Mouse (Mus musculus) lung, embryonic 16.5 days (tissue): ENCODE measurements at regions not wholly inside any gene's neighbourhood (a gene's known extent, or its start where the extent isn't known, plus 50 kb on each side); places are given as distances from the start of the nearest gene placed in this dataset.

Experiments used
- ATAC-seq: fragments of 200-750 bp; cut with Nextera tagmentation; 2 replicates; pipeline ENCODE4 v1.8.0; 2017; ENCODE audit warnings: low read depth, mild to moderate bottlenecking, moderate library complexity
- H3K27ac ChIP-seq: fragments of 300-500 bp; sonication (generic); 2 replicates; pipeline ENCODE4 v1.5.1; 2014; ENCODE audit warnings: mild to moderate bottlenecking, control low read depth, low read length
- H3K27me3 ChIP-seq: fragments of 300-500 bp; sonication (generic); 2 replicates; pipeline ENCODE4 v1.6.1; 2014; ENCODE audit warnings: low read depth, low read length, mixed read lengths; ENCODE audit not compliant: control insufficient read depth, insufficient read depth
- H3K36me3 ChIP-seq: fragments of 300-500 bp; sonication (generic); 2 replicates; pipeline ENCODE4 v1.6.1; 2014; ENCODE audit warnings: low read length; ENCODE audit not compliant: control insufficient read depth, insufficient read depth
- H3K4me1 ChIP-seq: fragments of 300-500 bp; sonication (generic); replicated peaks from 2 replicates; pipeline ENCODE4 v1.6.1; 2014; ENCODE audit warnings: low read length, mixed read lengths; ENCODE audit not compliant: control insufficient read depth, insufficient read depth
- H3K4me2 ChIP-seq: fragments of 300-500 bp; sonication (generic); 2 replicates; pipeline ENCODE4 v1.6.1; 2014; ENCODE audit warnings: low read depth, low read length, control low read depth
- H3K4me3 ChIP-seq: fragments of 300-500 bp; sonication (generic); 2 replicates; pipeline ENCODE4 v1.5.1; 2014; ENCODE audit warnings: mild to moderate bottlenecking, low read length, control low read depth
- H3K9ac ChIP-seq: fragments of 300-500 bp; sonication (generic); 2 replicates; pipeline ENCODE4 v1.6.1; 2014; ENCODE audit warnings: low read length, control low read depth
- H3K9me3 ChIP-seq: fragments of 300-500 bp; sonication (generic); 2 replicates; pipeline ENCODE4 v1.6.1; 2016; ENCODE audit warnings: low read length; ENCODE audit not compliant: control insufficient read depth
- WGBS: fragments of 180-500 bp; shearing (Covaris S2); extraction: QIAGEN DNeasy Blood & Tissue Kit; methylation state at CpG from one replicate; pipeline ENCODE4 v1.1.7; 2014; 5-methylcytosine and 5-hydroxymethylcytosine counted together

- no peak for ATAC-seq
- Histone ChIP-seq H3K9ac (no peak overlapping the region), H3K36me3 (no peaks in the 10 kb centered on the region), H3K4me2 (no peak overlapping the region), H3K27me3 (no peaks in the 10 kb centered on the region), H3K27ac (no peak overlapping the region), H3K9me3 (no peaks in the 10 kb centered on the region), H3K4me1 (0 out of 2 replicates have a peak, but pooled peaks cover 3% of the 10 kb centered on the region), H3K4me3 (no peak overlapping the region)
- 20% methylated on average over 6 of the region's 6 CpGs for WGBS
Observed at GRCm38 (mm10) chr6:84477072-84477471, 116.6 kb downstream of the Cyp26b1 start.

DNA sequence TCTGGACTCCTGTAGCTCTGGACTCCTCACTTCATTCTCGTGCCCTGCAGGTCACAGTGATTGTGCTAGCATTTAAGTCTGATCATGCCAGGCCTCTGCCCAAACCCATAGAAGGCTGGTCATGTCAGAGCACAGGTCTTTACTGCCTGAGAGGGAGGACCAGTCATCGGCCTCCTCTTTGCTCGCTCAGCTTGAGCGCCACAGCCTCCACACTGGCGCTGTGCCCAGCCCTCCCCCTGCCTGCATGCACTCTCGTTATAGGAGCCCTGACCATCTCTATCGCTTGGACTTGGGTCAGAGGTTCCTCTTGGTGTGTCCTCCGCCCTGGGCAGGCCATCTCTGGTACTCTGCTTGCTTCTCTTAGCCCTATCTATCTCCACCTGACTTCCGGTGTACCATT, 117.2 kb downstream of the Cyp26b1 start:
- Histone ChIP-seq H3K4me1 (0 out of 2 replicates have a peak, but pooled peaks cover 3% of the 10 kb centered on the region), H3K4me2 (no peak overlapping the region), H3K4me3 (no peak overlapping the region), H3K9me3 (no peaks in the 10 kb centered on the region), H3K9ac (no peak overlapping the region), H3K36me3 (no peaks in the 10 kb centered on the region), H3K27me3 (no peaks in the 10 kb centered on the region), H3K27ac (no peak overlapping the region)
- WGBS, result 36% methylated on average over 9 of the region's 9 CpGs
- peak; percentile 52; the same call in 1 of the 2 replicates for ATAC-seq

DNA sequence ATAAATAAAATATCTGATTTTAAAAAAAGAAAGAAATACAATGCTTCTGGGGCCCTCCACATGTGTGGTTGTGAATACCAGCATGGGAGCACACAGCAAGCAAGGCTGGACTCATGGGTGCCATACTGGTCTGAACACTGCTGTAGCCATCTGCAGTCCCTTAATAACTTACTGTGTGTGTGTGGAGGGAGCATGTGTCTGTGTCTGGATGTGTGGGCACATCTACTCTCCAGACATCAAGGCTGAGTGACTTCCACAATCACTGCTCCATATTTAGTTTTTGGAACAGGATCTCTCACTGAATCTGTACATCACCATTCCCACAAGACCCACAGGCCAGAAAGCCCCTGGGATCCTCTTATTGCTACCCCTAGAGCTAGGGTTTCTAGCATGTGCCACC, 118.9 kb downstream of the Cyp26b1 start:
- H3K9me3 ChIP-seq, result no peaks in the 10 kb centered on the region
- 0 out of 2 replicates have a peak, but pooled peaks cover 3% of the 10 kb centered on the region for H3K4me1 ChIP-seq
- H3K9ac ChIP-seq, result no peak overlapping the region
- no peaks in the 10 kb centered on the region for H3K36me3 ChIP-seq
- no peaks in the 10 kb centered on the region for H3K27me3 ChIP-seq
- no peak overlapping the region for H3K4me3 ChIP-seq
- no peak overlapping the region for H3K4me2 ChIP-seq
- no peak for ATAC-seq
- no peak overlapping the region for H3K27ac ChIP-seq

GRCm38 (mm10) chr6:84473171-84473570, 120.5 kb downstream of the Cyp26b1 start:
- WGBS, result 51% methylated on average over 3 of the region's 3 CpGs
- no peak overlapping the region for H3K4me3 ChIP-seq
- no peaks in the 10 kb centered on the region for H3K36me3 ChIP-seq
- no peak overlapping the region for H3K4me2 ChIP-seq
- no peak overlapping the region for H3K9ac ChIP-seq
- 0 out of 2 replicates have a peak, but pooled peaks cover 3% of the 10 kb centered on the region for H3K4me1 ChIP-seq
- ATAC-seq, result no peak
- no peaks in the 10 kb centered on the region for H3K27me3 ChIP-seq
- H3K27ac ChIP-seq, result no peak overlapping the region
- H3K9me3 ChIP-seq, result no peaks in the 10 kb centered on the region

GRCm38 (mm10) chr6:84472287-84472686, 121.4 kb downstream of the Cyp26b1 start:
- no peak overlapping the region for H3K9ac ChIP-seq
- ATAC-seq, result no peak
- no peak overlapping the region for H3K27ac ChIP-seq
- no peaks in the 10 kb centered on the region for H3K9me3 ChIP-seq
- WGBS, result 24% methylated on average over 3 of the region's 3 CpGs
- 0 out of 2 replicates have a peak, but pooled peaks cover 3% of the 10 kb centered on the region for H3K4me1 ChIP-seq
- no peaks in the 10 kb centered on the region for H3K36me3 ChIP-seq
- no peak overlapping the region for H3K4me2 ChIP-seq
- no peak overlapping the region for H3K4me3 ChIP-seq
- no peaks in the 10 kb centered on the region for H3K27me3 ChIP-seq

- 83% methylated on average over 3 of the region's 3 CpGs for WGBS
- H3K4me3 ChIP-seq, result no peak overlapping the region
Observed at GRCm38 (mm10) chr6:84467319-84467718, 126.4 kb downstream of the Cyp26b1 start.

GRCm38 (mm10) chr6:84466223-84466622, 127.5 kb downstream of the Cyp26b1 start:
- Histone ChIP-seq H3K27me3 (no peaks in the 10 kb centered on the region), H3K27ac (no peak overlapping the region), H3K36me3 (no peaks in the 10 kb centered on the region), H3K4me3 (no peak overlapping the region), H3K9ac (no peak overlapping the region), H3K4me2 (no peak overlapping the region), H3K4me1 (no peaks in the 10 kb centered on the region), H3K9me3 (no peaks in the 10 kb centered on the region)
- 69% methylated on average over 7 of the region's 7 CpGs for WGBS
- no peak for ATAC-seq

More at GRCm38 (mm10) chr6:84467319-84467718, 126.4 kb downstream of the Cyp26b1 start:
- H3K27ac ChIP-seq, result no peak overlapping the region
- H3K9me3 ChIP-seq, result no peaks in the 10 kb centered on the region
- H3K36me3 ChIP-seq, result no peaks in the 10 kb centered on the region
- H3K4me1 ChIP-seq, result no peaks in the 10 kb centered on the region
- no peaks in the 10 kb centered on the region for H3K27me3 ChIP-seq
- no peak overlapping the region for H3K4me2 ChIP-seq
- H3K9ac ChIP-seq, result no peak overlapping the region
- no peak for ATAC-seq

DNA sequence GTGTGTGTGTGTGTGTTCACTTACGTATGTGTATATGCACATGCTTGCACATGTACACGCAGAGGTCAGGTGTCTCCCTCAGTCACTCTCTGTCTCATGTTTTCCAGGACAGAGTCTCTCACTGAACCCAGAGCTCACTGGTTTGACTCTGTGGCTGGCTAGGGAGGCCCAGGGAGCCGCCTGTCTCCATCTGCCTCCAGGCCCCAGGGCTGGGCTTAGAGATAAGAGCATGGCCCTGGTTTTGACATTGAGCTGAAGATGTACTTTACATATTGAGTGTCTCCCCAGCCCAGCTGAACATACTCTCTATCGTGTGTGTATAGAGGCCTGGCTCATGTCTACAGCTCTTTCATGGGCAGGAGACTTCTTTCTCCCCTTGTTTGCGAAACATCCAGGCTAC, 128.1 kb downstream of the Cyp26b1 start:
- WGBS, result 75% methylated on average over 5 of the region's 5 CpGs
- H3K27ac ChIP-seq, result no peak overlapping the region
- ATAC-seq, result no peak

DNA sequence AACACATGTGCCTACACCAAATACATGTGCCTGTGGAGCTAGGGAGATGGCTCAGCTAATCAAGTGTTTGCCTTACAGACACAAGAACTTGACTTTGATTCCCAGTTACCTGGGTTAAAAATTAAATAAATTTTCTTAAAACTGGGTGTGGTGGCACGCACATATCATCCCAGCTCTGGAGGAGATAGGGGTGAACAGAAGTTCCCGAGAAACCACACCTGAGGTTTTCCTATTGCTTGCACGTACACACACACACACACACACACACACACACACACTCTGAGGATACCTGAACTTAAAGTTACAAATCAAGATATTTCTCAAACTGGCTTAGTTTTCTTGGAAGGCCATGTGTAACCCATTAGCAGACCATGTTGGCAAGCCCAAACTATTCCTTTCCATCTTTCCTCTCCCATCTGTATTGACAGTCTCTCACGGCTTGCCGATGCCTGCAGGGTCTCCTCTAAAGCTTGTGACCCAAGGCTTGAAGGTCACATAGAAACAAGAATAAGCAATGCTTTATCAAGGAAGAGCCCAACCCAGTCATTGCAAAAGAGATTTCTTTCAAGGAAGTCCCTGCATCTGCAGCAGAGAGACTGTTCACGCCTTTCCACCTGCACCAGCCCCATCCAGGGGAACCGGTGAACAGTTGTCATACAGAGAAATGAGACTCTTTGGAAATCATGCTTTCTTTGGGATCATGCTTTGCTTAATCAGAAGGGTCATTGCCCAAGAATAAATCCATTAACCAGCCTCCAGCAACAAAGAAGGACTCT, 129.9 kb downstream of the Cyp26b1 start:
- Histone ChIP-seq H3K27me3 (no peaks in the 10 kb centered on the region), H3K4me3 (no peak overlapping the region), H3K4me1 (no peaks in the 10 kb centered on the region), H3K4me2 (no peak overlapping the region), H3K27ac (no peak overlapping the region), H3K36me3 (no peaks in the 10 kb centered on the region), H3K9ac (no peak overlapping the region), H3K9me3 (no peaks in the 10 kb centered on the region)
- 84% methylated on average over 7 of the region's 7 CpGs for WGBS
- no peak for ATAC-seq

More for the DNA sequence above, 128.1 kb downstream of the Cyp26b1 start:
- no peak overlapping the region for H3K9ac ChIP-seq
- no peaks in the 10 kb centered on the region for H3K36me3 ChIP-seq
- H3K4me2 ChIP-seq, result no peak overlapping the region
- H3K27me3 ChIP-seq, result no peaks in the 10 kb centered on the region
- no peak overlapping the region for H3K4me3 ChIP-seq
- H3K4me1 ChIP-seq, result no peaks in the 10 kb centered on the region
- no peaks in the 10 kb centered on the region for H3K9me3 ChIP-seq
